Mouse (Mus musculus) mouse trophoblast stem cell (cell line): ENCODE results near the gene Ptpro.
"Not testable (repeated sequence)": the region's sequence is repeated elsewhere in the genome, so short reads cannot be mapped to it uniquely, and the experiment has no call there.

Experiments
- in situ Hi-C, 2 experiments: fragments of 300-500 bp; cut with MseI, MboI; formaldehyde crosslinking; loops; 2 replicates in 1 of 2; 3 replicates in 1 of 2; pipeline ENCODE4 v1.15.1; 2025

Gene Ptpro

DNA sequence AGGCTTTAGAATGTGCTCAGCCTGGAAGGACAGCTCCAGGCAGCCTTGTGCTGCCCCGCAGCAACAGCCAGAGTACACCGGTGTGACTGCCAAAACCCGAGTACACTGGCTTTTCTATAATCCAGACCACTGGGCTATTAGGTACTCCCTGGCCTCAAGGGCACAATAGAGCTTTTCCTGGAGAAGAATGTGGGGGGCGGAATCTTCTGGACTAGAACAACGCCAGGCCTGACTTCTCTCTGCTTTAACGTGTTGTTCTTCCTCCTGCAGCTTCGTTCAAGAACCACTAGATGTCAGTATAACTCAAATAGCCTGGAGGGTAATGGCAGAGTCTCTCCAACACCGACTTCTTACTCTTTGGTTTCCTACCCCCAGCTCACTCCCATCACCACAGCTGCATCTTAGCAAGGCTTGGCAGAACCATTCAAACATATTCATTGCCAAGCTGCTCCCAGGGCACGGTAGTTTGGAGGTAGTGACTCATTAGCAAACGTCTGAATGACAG is 203.5 kb downstream of the Ptpro start:
- in situ Hi-C loops: loop anchor here (5.0 to 10.0 kb wide), 3 partner anchors 202 to 269 kb away; no protein-coding TSS in a partner anchor

DNA sequence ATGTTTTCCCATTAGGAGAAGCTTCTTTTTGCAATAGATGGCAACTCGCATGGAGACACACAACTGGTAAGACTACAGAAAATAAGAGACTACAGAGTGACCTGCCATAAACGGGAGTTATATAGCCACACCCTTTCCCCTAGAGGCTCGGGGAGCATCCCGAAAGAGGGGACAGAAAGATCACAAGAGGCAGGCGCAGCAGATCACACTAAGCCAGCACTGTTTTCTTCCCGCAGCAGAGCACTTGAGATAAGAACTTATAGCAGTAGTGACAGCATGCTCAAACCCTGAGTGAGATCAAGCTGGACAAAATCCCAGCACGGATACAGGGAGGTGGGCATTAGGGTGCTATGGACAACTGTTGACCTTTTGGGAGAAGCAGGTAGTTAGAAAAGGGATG is 203.9 kb downstream of the Ptpro start:
- in situ Hi-C loops: loop anchor here (5.0 to 10.0 kb wide), 3 partner anchors 201 to 269 kb away; no protein-coding TSS in a partner anchor

DNA sequence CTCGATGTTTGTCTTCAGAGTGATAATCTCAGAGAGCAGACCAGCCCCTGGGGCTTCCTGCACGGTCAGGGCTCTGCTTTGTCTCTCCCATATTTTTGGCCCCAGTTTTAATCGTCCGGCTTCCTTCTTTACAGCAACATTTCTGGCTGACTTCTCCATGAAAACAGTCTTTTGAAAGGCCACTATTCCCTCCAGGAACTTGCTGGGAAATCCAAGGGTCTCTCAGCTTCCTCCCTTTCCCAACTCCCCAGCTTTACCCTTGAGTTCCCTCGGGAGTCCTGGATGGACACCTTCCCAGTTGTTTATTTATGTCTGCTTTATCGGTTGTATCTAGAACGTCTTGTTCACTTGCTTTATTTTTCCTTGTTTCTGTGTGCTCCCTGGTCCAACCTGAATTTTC is 205.1 kb downstream of the Ptpro start:
- in situ Hi-C loops: loop anchor here (5.0 to 10.0 kb wide), 3 partner anchors 200 to 268 kb away; no protein-coding TSS in a partner anchor

DNA sequence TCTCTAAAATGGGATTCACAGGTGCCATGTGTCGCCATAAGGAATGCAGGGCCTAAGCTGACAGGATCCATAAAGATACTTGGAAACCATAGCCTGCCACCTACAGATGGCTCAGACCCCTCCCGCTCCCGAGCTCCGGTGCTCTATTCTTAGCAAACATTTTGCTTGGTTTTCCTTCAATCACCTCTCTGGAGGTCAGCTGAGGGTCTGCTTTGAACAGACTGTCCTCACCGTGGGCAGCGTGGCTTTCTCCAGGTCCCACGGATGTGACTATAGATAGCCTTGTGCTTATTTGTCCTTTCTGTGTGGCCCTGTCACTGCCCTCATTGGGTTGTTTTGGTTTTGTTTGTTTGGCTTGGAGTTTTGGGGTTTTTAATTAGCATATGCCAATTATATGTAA is 206.0 kb downstream of the Ptpro start:
- in situ Hi-C loops: loop anchor here (5.0 to 10.0 kb wide), 3 partner anchors 199 to 267 kb away; no protein-coding TSS in a partner anchor

DNA sequence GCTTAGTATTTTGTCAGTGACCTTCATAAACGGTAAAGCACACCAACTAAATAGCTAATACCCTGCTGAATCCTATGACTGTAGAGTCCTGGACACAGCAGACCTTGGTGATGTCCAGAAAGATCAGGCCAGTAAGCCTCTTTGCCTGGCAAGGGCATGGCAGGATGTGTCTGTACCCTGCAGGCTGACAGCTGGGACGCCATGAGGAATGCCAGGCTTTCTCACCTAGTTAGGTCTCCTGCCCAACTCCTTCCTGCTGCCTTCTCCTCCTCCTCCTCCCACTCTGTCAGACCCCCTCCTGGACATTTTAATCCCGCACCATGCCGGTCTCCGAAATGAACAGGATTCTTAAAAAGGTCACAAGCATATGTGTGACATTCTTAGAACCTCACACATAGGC is 211.7 kb downstream of the Ptpro start:
- in situ Hi-C loops: no loop called here

DNA sequence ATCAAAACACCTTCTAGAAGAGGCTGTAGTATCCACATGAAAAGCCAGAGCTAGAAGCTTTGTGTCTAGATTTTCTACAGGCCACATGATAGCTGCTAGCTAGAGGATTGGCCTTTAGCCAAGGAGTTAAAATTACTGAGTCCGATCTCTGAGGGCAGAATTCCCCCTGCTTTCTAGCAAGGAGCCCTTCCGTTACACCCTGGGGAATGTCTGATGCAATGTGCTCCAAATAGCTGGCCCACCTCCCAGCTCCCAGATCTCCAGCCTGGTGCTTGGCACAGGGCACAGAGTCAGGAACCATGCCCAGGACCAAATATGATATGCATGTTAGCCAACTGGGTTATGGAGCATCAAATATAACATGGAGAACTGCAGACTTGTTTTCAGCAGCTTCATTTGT is 213.1 kb downstream of the Ptpro start:
- in situ Hi-C loops: no loop called here

DNA sequence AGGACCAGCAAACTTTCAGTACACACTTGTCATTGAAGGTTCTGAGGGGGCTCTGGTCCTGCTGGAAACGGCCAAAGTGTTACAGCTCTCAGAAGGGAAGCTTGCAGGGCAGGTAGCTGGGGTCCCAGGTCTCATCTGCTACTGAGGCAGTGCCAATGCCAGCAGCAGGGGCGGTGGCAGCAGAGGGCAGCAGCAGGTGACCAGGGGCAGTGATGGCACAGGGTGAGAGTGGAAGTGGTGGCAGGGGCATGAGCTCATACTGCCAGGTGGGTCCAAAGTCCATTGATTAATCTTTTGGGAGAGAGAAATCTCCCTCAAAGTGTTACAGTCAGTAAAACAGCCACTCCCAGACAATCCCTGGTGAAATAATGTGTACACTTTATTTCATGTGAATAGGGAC is 214.1 kb downstream of the Ptpro start:
- in situ Hi-C loops: no loop called here

DNA sequence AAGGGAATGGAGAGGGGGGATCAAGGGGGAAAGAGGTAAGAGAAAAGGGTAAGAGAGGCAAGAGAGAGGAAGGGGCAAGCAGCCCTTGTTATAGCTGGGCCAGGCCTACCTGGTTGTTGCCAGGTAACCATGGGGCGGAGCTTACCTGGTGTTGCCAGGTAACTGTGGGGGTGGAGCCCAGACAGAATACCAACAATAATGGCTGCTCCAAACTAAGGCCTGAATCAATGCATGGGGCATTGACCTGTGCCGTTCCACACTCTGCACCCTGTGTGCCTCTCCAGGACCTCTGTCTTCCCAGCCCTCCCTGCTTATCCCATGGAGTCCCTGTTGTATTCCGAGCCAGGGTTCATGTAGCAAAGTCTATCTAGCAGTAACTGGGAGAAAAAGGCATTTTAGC is 215.6 kb downstream of the Ptpro start:
- in situ Hi-C loops: no loop called here

DNA sequence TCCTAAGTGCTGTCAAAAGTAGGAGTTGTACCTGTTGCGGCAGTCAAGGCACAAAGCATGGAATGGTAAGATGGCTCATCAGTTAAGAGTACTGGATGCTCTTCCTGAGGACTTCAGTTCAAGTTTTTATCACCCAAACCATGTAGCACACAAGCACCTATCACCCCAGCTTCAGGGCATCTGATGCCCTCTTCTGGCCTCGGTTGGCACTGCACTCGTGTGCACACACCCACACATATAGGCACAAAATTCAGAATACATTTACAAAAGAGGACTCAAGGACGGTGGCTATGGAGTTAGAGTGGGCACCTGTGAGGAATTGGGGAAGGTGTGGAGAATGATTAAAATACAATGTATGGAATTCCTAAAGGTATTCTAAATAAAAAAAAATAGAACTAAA is 217.4 kb downstream of the Ptpro start:
- in situ Hi-C loops: no loop called here

DNA sequence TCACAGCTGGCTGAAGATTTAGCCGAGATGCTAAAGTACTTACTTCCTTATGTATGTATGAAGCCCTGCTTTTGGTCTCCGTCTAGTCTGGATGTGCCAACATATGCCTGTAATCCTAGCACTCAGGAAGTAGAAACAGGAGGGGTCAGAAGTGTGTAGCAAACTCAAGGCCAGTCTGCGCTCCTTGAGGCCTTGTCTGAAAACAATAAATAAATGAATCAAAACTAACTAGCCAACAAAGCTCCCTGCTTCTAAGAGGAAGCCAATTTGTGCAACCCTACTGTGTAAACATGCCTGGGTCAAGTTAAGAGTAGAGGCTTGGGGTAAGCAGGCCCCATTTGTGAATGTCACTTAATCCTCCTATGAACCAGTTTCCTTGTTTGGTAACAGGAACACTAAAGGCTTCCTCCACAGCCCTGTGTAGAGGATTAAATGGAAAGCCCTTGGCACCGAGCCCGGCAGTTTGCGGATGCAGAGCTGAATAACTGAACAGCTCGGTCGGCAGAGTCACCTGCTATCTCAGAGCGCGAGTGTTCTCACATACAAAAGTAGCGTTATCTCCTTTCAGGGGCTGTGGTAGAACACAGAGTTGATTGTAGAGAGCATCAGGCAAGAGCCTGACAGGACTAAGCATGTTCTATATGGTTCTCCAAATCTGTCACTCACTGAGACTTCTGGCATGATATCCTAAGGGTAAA is 218.9 kb downstream of the Ptpro start:
- in situ Hi-C loops: no loop called here

DNA sequence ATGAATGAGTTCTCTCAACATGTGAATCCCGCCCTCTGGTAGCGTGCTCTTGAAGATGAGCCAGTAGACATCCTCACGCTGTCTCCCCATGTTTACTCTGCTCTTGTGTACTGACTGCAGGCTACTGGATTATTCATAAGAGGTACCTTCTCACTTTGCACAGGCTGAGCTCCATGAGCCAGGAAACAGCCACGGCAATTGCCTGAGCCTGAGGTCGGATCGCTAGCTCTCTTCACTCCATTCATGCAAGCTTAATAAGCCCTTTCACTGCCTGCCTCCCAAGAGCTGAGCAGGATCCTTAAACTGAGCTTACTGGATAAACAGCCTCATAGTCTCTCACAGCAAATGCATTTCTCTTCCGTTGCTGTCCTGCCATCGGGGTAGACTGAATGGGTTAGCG is 220.0 kb downstream of the Ptpro start:
- in situ Hi-C loops: no loop called here

DNA sequence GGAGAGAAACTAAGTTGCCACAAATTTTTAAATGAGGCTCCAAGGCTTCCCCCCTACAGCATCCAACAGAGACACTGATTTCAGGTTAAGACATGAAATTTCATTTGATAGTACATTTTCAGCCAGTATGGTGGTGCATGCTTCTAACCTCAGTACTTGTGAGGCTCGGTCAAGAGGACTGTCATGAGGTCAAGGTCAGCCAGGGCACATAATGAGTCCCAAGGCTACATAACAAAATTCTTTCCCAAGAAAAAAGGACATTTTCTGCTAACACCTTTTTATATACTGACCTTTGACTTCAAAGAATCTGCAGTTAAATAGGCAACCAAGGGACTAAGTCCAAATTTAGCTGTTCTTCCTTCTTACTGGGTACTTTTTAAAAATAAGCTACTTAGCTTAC is 221.3 kb downstream of the Ptpro start:
- in situ Hi-C loops: no loop called here

DNA sequence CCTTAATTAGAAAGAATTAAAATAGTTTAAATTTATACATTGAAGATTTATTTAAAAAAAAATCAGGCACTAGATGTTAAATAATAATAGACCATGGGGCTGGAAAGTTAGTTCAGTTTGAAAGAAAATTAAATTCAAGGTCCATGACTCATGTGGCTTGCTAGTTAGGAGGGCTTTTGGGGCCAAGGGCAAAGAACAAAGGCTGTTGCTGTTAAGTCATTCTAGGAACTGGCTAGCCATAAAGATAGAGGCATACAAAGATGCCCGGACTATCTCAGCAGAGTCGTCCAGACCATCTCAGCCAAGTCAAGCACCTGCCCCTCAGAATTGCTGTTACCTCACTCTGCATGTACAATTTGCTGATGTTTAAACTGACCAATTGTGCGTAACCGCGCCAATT is 223.6 kb downstream of the Ptpro start:
- in situ Hi-C loops: not testable (repeated sequence)

DNA sequence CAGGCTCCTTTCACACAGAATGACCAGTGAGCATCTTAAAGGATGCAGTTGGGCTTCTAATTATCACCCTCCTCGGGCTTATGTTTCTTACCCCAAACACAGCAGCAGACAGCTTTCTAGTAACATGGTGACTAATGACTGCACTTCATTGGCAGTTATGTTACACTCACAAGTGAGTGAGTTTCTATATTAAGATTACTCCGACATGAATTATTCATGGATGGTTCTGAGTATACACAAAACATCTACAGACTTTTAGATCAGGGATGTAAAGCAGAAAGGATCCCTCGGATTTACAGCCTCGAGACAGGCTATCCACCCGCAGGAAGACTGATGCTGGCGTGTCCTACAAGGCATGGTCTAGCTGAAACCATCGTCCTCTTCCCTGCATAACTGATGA is 230.8 kb downstream of the Ptpro start:
- in situ Hi-C loops: no loop called here

DNA sequence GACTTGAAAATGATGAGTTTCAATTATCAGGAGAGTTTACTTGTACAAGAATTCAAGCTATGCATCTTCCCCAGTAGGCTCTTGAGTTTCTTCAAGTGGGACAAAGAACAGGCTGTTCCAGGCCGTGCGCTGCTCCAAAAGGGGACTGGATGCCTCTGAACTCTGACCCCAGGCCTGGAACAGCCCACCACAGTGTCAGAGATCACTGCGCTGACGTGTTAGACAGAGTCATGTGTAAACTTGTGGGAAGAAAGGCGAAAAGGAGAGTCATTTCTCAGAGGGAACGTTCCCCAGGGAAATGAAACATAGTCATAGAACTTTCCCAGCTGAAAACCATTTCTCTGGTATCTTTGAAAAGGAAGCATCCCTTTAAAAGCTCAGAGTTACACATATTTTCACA is 235.3 kb downstream of the Ptpro start:
- in situ Hi-C loops: no loop called here

DNA sequence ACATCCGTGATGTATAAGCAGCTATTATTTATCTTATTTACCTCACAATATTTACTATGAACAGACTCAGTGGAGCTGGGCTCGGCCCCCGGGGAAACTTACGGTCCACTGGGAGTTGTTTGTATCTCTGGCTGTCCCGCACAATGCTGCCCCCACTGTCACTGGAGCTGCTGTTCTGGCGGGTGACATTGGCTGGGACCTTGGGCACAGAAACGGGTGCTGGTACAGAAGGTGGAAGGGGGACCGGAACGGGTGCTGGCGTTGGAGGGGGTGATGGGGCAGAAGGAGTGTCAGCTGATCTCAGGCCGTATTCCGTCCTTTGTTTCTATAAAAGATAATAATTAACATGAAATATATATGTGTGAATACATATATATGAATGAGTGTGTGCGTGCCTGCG is 238.0 kb downstream of the Ptpro start:
- in situ Hi-C loops: no loop called here

DNA sequence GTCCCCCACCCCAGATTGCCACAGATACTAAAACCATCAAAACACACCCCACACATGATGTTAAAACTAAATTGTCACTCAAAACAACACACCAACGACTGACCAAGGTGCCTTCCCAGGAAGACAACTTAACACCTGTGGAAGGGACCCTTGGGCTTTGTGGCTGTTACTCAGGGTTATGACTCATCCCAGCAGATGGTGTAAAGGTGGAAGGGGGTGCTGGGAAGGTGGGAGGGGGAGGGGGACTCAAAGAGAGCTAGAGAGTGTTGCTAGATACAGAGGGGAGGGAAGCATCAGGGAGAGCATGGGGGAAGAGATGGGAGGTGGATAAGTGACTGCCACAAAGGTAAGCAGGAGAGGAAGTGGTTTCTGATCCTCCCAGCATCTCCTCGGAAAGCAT is 239.5 kb downstream of the Ptpro start:
- in situ Hi-C loops: no loop called here

DNA sequence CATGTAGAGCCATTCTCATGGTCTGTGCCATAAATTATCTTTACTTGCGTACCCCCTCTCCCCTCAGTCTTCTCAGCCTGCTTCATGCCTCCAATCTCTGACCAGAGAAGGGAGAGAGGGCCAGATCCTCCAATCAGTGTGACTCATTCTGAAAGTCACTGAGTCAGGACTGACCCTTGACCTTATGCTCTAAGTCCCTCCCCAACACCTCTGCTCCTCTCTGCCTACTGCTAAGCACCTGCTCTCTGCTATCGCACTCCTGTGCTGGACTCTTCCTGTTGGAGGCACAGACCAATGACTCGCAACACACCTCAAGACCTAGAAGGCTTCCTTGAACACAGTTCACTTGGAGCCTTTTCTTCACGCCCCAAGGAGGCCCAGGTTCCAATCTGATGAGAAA is 240.5 kb downstream of the Ptpro start:
- in situ Hi-C loops: no loop called here

DNA sequence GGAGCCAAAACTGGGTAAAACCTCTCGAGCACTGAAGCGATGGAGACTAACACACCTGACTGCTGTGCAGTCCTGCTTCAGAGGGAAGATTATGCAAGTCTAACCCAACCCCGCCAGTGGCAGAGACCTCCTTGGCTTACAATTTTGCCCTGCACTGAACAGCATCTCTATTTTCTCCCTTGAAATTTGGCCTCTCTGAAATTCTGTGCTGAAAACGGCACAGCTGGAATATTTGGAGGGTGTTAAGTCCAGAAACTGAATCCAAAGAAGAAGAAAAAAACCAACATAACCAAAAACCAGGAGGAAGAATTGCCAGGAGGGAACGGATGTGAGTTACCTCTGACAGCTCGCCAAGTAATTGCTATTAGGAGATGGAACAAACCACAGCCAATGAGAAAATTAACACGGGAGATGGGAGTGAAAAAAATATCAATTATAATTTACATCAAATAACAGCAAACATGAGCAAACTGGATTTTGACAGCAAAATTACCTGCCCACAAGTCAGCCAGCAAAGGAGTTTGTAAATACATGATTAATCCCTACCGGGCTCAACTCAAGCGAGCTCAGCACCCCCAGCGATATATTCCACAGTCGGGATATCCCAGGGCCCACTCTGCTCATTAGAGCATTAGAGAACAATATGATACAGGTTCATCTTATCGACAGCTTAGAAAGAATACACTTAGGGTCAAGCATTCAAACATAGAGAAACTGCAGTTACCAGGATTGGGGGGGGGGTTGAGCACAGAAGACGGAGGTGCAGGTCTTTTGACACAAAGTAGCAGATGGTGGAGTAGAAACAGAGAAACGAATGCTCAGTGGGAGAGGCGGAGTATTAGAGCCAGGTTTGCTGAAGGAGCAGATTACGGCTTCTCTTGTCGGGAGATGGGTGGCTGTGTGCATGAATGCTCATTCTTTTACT is 241.4 kb downstream of the Ptpro start:
- in situ Hi-C loops: no loop called here

DNA sequence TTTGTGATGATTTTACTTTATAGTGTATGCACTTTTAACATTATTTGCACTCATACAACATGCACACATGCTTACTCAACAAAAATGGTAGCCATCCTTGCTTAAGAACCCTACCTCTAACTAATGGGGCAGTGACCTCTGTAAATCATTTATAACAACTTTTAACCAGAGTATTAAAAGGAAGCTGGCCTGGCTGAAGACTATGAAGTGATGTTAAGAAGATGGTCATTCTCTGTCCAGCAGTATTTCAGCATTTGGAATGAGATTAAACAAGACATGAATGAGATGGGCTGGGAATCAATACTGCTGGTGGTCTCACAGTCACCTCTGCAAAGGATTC is 242.0 kb downstream of the Ptpro start:
- in situ Hi-C loops: no loop called here

DNA sequence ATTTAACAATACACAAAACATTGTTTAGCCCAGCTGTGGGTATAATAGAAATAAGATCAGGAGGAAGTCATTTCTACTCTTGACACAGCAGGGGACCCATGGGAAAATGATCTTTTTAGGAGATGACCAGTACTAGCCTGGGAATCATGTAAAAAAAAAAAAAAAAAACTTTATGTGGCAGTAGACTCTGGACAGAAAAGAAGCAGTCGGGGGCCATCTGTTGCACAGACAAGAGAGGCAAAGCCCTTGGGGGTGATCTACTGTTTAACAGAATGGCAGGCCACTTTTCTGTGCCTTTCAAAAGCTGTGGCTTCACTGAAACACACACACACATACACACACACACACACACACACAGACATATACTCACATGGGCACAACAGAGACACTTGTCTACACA is 242.7 kb downstream of the Ptpro start:
- in situ Hi-C loops: no loop called here

DNA sequence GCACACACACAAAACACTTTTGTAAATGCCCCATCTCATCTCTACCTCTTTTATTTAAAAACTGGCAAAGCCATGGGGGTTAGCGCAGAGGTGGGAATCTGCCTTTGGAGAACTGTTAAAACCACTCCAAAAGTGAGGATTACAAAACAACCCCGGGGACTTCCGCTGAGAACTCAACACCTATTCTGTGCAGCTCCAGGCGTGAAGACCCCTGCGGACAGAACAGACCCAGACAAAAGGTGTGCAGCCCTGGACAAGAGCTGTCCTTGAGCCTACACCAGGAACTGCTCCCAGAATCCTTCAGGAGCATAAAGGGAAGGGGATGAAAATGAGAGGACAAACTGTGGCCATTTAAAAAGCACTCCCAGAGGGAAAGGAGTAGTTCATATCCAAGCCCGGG is 243.1 kb downstream of the Ptpro start:
- in situ Hi-C loops: no loop called here

DNA sequence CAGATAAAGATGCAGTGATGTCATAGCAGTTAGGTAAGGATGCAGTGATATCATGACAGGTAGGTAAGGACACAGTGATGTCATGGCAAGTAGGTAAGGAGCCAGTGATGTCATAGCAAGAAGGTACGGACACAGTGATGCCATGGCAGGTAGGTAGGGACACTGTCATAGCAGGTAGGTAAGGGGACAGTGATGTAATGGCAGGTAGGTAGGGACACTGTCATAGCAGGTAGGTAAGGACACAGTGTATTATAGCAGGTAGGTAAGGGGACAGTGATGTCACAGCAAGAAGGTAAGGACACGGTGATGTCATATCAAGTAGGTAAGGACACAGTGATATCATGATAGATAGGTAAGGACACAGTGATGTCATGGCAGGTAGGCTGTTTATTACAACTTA is 244.4 kb downstream of the Ptpro start:
- in situ Hi-C loops: no loop called here
